Mouse (Mus musculus): ENCODE measurements around the gene Gm136. TPM values are rescaled to one million over a fixed set of nuclear protein-coding genes. Genes with fewer than 3 reads are reported as not detected.
"Not testable (repeated sequence)": the region's sequence is repeated elsewhere in the genome, so short reads cannot be mapped to it uniquely, and the experiment has no call there.

The Gm136 gene
- total RNA-seq (2022): not detected

GRCm38 (mm10) chr4:34756163-34756562 lies at the start of gene Gm136:
TSS of gene Gm136 (minus strand) at chr4:34756263.
- DNase-seq (ENCODE audit: low spot score): no peak

- DNase-seq (ENCODE audit: low spot score): no peak
These were observed 45.3 kb upstream of the Gm136 start for GRCm38 (mm10) chr4:34801166-34802034.

- no peak for DNase-seq (ENCODE audit: low spot score)
These were observed 41.9 kb upstream of the Gm136 start for GRCm38 (mm10) chr4:34798005-34798404.

DNA sequence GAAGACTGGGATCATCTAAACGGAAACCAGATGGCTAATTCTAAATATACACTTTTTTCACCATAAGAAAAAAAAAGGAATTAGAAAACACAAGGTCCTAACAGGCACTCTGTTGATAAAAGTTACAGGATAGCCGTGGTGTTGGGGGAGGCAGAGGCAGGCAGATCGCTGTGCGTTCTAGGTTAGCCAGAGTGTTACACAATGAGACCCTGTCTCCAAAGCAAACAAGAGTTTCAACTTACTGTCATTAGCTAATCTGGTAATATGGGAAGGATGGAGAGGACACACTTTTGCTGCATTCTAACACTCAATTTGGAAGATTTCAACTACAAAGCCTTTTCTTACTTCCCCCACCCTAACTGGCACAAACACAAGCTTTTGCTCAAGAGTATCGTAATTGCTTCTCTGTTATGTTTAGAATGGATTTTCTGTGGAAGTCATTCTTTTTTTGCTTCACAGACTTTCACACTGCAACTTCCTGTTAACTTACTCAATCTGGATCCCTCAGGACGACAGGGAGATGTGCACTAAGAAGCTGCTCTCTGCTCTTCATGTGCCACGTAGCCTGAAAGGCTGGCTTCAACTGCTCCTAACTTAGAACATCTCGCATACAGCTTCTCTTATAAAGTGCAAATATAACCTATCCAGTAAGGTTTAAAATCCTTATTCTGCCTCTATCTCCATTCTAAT lies 41.4 kb upstream of the Gm136 start:
- DNase-seq (ENCODE audit: low spot score): no peak

- no peak for DNase-seq (ENCODE audit: low spot score)
These were observed 40.2 kb upstream of the Gm136 start for GRCm38 (mm10) chr4:34796294-34796693.

- DNase-seq (ENCODE audit: low spot score): no peak
These were observed 30.4 kb upstream of the Gm136 start for GRCm38 (mm10) chr4:34786476-34786875.

DNA sequence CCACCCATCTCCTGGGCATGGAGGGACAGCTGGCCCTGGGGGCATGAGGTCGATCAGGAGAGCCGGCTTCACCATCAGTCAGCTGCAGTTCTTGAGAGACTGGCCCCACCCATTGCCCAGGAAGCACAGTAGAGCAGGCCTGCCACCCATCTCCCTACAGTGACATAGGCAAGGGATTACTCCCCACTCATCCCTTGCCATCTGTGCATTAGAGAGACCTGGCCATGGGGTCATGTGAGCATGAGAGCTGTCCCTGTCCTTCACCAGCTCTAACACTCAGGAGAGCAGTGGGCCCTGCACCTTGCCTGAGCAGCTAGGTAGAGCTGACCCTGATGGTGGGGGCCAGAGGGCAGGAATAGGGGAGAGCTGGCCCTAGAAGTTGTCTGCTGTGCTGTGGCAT lies 29.6 kb upstream of the Gm136 start:
- DNase-seq (ENCODE audit: low spot score): no peak

GRCm38 (mm10) chr4:34784865-34785264 lies 28.8 kb upstream of the Gm136 start:
- DNase-seq (ENCODE audit: low spot score): no peak

DNA sequence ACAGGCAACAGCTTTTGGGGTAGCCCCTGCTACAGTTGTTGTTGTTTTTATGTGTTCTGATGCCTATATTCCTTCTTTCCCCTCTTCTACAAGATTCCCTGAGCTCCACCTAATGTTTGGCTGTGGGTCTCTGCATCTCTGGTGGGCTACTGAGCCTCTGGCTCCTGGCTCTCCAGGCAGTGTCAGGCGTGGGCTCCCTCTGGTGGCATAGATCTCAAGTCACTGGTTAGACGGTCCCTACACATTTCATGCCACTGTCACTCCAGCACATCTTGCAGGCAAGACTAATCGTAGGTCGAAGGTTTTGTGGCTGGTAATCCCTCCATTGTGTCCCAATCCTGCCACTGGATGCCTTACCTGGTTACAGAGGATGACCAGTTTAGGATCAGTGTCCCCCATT lies 26.7 kb upstream of the Gm136 start:
- no peak for DNase-seq (ENCODE audit: low spot score)

DNA sequence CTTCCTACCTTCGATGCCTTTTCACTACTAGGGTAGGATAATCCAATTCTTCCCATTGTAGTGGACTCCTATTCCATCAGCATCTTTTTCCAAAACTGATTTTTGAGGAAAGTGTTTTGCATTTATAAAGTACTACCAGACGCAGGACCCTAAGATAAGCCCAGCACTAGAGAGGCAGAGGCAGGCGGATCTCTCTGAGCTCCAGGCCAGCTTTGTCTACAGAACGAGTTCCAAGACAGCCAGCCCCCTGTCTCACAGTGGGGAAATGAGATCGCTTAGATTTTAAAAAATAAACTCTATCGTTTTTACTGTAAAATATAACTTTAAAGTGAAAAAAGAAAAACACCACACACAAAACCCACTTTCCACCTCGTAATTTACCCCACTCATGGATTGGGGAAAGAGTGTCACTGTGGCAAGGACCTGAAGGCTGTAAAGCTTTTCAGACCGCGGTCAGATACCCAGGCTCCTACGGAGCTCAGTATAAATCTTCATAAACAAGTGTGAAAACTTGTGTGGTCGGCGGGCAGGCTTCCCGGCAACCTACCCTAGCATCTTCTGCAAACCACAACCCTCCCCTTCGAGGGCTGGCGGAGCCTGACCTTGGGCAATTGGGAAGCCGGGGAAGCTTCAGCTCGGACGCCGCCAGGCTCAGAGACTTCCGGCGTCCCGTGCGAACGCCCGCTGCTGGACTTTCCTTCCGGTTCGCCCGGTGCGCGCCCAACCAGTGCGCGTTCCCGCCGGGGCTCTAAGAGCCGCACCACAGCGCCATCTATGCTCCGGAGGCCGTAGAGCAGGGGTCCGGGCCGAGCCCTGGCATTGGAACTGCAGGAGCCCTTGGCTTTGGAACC lies 21.8 kb upstream of the Gm136 start, which contains the start of gene Smim8:
TSS of gene Smim8 (minus strand) at position 747 of the 851 bp plus-strand sequence.
- DNase-seq (ENCODE audit: low spot score): peak; percentile 90

DNA sequence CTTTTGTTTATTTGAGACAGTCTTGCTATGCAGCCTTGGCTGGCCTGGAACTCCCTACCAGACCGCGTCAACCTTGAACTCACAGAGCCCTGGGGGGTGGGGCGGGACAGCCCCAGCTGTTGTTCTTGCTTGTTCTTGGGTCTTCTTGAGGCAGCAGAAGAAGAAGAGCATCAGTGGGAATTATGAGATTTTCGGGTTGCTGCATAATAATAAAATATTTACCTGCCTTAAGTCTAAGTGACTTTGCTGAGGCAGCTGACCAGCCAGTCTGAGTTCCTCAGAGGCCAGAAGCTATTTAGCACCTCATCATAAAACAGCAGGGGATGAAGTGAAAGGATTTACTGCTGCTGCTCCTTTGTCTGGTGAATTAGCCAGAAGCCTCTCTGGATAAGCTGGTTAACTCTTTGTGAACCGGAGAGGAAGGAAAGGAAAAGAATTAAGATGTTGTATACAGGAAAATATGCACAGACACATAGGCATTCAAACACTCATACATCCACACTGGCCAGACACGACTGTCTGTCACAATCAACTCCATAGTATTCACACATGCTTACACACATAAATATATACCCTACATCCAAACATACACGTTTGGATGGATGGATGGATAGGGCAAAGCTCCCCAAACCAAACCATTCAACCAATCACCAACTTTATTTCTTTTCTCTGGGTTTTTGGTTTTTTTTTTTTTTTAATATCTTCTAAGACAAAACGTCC lies 15.7 kb upstream of the Gm136 start:
- DNase-seq (ENCODE audit: low spot score): no peak

DNA sequence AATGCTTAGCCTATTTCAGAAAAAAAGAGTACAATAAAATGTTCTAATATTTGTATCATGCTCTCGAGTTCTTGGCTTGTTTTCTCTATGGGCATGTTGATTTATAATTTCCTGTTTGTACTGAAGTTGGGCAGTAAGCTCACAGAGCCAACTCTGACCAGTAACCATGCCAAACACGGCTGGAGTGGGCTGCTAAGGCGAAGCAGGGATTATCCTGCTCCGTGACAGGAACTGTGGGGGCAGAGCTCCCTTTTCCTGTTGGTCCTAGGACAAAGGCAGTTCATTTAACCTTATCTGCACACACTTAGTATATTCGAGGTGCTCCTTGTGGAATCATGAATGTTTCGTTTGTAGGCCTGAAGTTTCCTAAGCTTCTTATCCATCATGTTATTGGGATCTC lies 6.8 kb downstream of the Gm136 start:
- no peak for DNase-seq (ENCODE audit: low spot score)

DNA sequence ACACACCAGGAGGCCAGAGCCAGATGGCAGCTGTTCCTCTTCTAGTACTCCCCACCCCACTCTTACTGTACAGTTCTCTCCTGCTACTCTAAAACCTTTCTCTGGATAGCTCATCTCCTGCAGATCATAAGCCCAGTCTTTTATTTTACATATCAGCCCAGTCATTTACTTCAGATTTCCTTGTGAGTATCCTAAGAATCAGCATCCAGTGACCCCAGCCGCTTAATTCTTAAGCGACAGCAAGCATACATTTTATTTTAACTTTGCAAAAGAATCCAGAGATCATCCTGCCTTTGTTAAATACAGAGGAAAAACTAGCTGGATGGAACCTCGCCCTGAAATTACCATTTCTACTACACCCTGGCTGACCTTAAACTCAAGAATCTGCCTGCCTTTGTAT lies 21.6 kb downstream of the Gm136 start:
- no peak for DNase-seq (ENCODE audit: low spot score)

DNA sequence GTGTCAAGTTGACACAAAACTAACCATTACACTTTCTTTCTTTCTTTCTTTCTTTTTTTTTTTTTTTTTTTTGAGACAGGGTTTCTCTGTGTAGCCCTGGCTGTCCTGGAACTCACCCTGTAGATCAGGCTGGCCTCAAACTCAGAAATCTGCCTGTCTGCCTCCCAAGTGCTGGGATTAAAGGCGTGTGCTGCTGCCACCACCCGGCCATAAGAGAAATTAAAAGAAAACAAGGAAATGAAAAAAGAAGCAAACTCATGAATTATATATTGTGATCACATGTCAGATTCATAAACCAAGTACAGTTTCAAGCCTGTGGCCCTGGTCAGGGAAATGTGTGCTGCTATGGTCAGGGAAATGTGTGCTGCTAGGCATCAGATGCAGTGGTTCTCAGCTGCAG lies 22.6 kb downstream of the Gm136 start:
- not testable (repeated sequence) for DNase-seq (ENCODE audit: low spot score)

DNA sequence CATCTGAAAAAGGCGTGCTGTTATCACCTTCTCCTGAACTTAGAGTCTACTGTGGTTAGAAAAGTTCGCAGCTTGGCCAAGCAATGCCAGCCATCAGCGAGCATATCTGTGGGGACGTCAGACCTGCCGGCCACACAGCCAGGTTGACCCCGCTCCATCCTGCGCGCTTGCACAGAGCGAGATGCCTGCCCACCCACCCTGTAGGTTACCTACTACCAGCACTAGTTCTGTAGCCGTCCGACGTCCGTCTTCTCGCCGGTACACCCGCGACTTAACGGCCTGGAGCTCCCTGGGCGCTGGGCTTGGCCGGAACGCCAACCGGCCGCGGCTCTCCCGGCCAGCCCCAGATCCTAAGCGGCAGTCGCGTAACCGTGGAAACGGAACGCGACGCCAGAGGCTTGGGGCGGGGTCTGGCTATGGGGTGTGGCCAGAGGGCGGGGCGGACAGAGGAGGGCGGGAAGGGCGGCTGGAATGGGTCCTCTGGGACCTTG lies 26.2 kb downstream of the Gm136 start, which contains the start of gene Cfap206:
TSS of gene Cfap206 (minus strand) at position 356 of the 491 bp plus-strand sequence.
- peak; percentile 17 for DNase-seq (ENCODE audit: low spot score)

DNA sequence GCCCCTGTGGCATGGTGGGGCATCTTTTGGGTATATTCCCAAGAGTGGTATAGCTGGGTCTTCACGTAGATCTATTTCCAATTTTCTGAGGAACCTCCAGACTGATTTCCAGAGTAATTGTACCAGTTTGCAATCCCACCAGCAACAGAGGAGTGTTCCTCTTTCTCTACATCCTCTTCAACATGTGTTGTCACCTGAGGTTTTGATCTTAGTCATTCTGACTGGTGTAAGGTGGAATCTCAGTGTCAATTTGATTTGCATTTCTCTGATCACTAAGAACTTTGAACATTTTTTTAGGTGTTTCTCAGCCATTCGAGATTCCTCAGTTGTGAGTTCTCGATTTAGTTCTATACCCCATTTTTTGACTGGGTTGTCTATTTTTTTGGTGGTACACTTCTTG lies 30.4 kb downstream of the Gm136 start:
- not testable (repeated sequence) for DNase-seq (ENCODE audit: low spot score)

GRCm38 (mm10) chr4:34724306-34724705 lies 31.8 kb downstream of the Gm136 start:
- no peak for DNase-seq (ENCODE audit: low spot score)

DNA sequence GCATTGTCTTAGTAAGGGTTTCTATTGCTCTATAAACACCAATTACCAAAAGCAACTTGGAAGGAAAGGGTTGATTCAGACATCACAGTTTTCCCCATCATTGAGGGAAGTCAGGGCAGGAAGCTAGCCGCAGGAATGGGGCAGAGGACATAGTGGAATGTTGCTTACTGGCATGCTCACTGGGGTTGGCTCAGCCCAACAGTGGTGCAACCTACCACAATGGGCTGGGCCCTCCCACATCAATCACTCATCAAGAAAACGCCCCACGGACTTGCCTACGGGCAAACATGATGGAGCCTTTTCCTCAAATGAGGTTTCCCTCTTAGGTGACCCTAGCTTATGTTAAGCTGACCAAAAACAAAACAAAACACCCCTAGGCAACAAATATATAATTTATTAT lies 32.9 kb downstream of the Gm136 start:
- DNase-seq (ENCODE audit: low spot score): no peak

- DNase-seq (ENCODE audit: low spot score): no peak
These were observed 35.8 kb downstream of the Gm136 start for GRCm38 (mm10) chr4:34720127-34720895.

- no peak for DNase-seq (ENCODE audit: low spot score)
These were observed 36.6 kb downstream of the Gm136 start for GRCm38 (mm10) chr4:34719421-34719820.

All from heart, adult 8-10 months (tissue).